Comparison of ENCODE assay signal across 8 mouse cellular contexts in the genomic region with DNA sequence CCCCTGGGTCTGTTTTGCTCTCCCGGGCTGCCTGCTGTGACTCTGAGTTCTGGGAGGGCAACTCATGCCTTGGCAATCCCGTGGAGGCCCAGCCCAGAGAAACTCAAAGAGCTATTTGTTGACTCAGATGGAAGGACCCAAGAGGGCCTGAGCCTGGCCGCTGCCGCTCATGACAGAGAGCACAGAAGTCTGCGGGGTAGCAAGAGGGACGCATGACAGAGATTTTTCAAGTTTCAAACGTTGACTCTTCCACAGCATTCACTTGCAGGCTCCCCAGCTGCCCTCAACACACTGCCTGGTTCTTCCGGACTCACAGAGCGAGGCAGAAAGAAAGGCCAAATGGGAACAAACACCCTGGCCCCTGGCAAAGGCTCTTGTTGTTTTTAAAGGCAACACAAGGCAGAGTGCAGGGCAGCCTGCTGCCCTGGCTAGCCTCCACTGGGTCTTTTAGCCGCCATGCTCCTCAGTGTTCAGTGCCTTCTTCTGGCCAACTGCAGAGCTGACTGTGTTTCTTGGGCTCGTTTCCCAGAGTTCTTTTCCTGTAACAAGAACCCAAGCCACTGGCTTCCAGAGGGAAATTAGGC.
DNase-seq lines count a peak whose midpoint lies in the region; ATAC-seq and TF ChIP-seq lines count a peak whose summit lies in the region.

No protein-coding gene starts in this region.

- no peaks in the 10 kb centered on the region for H3K27me3 ChIP-seq in midbrain, postnatal 0 days (ENCODE audit: insufficient read depth, low read length)
- H3K27me3 ChIP-seq in midbrain, embryonic 11.5 days (ENCODE audit: control insufficient read depth, insufficient read depth, low read length), result no peaks in the 10 kb centered on the region
- H3K27me3 ChIP-seq in embryonic facial prominence, embryonic 10.5 days (replicated peaks; ENCODE audit: low read depth, poor library complexity, severe bottlenecking), result peaks cover 7% of the 10 kb centered on the region; the same call in 1 of the 2 replicates
- H3K27me3 ChIP-seq in liver, embryonic 12.5 days (replicated peaks), result 0 out of 2 replicates have a peak, but pooled peaks cover 14% of the 10 kb centered on the region
- H3K27me3 ChIP-seq in thymus, adult 2 months (ENCODE audit: control insufficient read depth, insufficient read depth, low read length), result no peaks in the 10 kb centered on the region

- peak; percentile 10; the same call in 1 of the 2 replicates for TF ChIP-seq CTCF in midbrain, postnatal 0 days (IDR thresholded peaks at IDR 0.05)
- TF ChIP-seq CTCF in thymus, adult 2 months (IDR thresholded peaks at IDR 0.05; ENCODE audit: borderline replicate concordance, control insufficient read depth, extremely low read depth, insufficient read depth, low read length, poor library complexity), result no peak

- no peaks in the 10 kb centered on the region for H3K9me3 ChIP-seq in midbrain, postnatal 0 days (ENCODE audit: low read length)
- H3K9me3 ChIP-seq in midbrain, embryonic 11.5 days (ENCODE audit: control insufficient read depth, low read length), result no peaks in the 10 kb centered on the region
- H3K9me3 ChIP-seq in embryonic facial prominence, embryonic 10.5 days, result no peaks in the 10 kb centered on the region
- H3K9me3 ChIP-seq in liver, embryonic 12.5 days (replicated peaks), result no peaks in the 10 kb centered on the region

- H3K4me1 ChIP-seq in midbrain, postnatal 0 days (ENCODE audit: insufficient read depth, low read length), result peaks cover 5% of the 10 kb centered on the region; the same call in 1 of the 2 replicates
- peaks cover 8% of the 10 kb centered on the region for H3K4me1 ChIP-seq in midbrain, embryonic 11.5 days (ENCODE audit: control insufficient read depth, insufficient read depth, low read length)
- peaks cover 63% of the 10 kb centered on the region for H3K4me1 ChIP-seq in embryonic facial prominence, embryonic 10.5 days
- no peaks in the 10 kb centered on the region for H3K4me1 ChIP-seq in liver, embryonic 12.5 days
- no peaks in the 10 kb centered on the region for H3K4me1 ChIP-seq in thymus, adult 2 months (replicated peaks; ENCODE audit: control insufficient read depth, insufficient read depth, low read length)

- H3K9ac ChIP-seq in midbrain, postnatal 0 days (replicated peaks; ENCODE audit: low read length, poor library complexity, severe bottlenecking), result no peak overlapping the region
- H3K9ac ChIP-seq in midbrain, embryonic 11.5 days (ENCODE audit: low read length), result no peak overlapping the region
- H3K9ac ChIP-seq in liver, embryonic 12.5 days, result no peak overlapping the region

- no peak overlapping the region for H3K4me2 ChIP-seq in midbrain, postnatal 0 days (ENCODE audit: low read depth, low read length, poor library complexity, severe bottlenecking)
- no peak overlapping the region for H3K4me2 ChIP-seq in midbrain, embryonic 11.5 days
- H3K4me2 ChIP-seq in liver, embryonic 12.5 days, result no peak overlapping the region

- no peak overlapping the region for H3K27ac ChIP-seq in midbrain, postnatal 0 days (ENCODE audit: low read depth, low read length)
- no peak overlapping the region for H3K27ac ChIP-seq in midbrain, embryonic 11.5 days (ENCODE audit: low read depth, low read length)
- peak overlapping the region; percentile 84 for H3K27ac ChIP-seq in embryonic facial prominence, embryonic 10.5 days (replicated peaks)
- no peak overlapping the region for H3K27ac ChIP-seq in liver, embryonic 12.5 days
- H3K27ac ChIP-seq in thymus, adult 2 months (ENCODE audit: control insufficient read depth, insufficient read depth, low read length), result no peak overlapping the region

- TF ChIP-seq POLR2A in thymus, adult 2 months (IDR thresholded peaks at IDR 0.05; ENCODE audit: control insufficient read depth, extremely low read depth, insufficient read depth, low read length, poor library complexity), result no peak

- 41% methylated on average over 11 of the region's 11 CpGs for WGBS in midbrain, postnatal 0 days
- 36% methylated on average over 11 of the region's 11 CpGs for WGBS in midbrain, embryonic 11.5 days
- WGBS in embryonic facial prominence, embryonic 10.5 days, result 17% methylated on average over 11 of the region's 11 CpGs
- WGBS in liver, embryonic 12.5 days (ENCODE audit: insufficient replicate concordance), result 45% methylated on average over 11 of the region's 11 CpGs
- 89% methylated on average over 11 of the region's 11 CpGs for whole genome bisulfite sequencing in thymus, adult 2 months

- no peaks in the 10 kb centered on the region for H3K36me3 ChIP-seq in midbrain, postnatal 0 days (ENCODE audit: insufficient read depth, low read length)
- H3K36me3 ChIP-seq in midbrain, embryonic 11.5 days (ENCODE audit: control insufficient read depth, insufficient read depth, low read length), result no peaks in the 10 kb centered on the region
- no peaks in the 10 kb centered on the region for H3K36me3 ChIP-seq in embryonic facial prominence, embryonic 10.5 days (replicated peaks)
- H3K36me3 ChIP-seq in liver, embryonic 12.5 days, result no peaks in the 10 kb centered on the region
- no peaks in the 10 kb centered on the region for H3K36me3 ChIP-seq in thymus, adult 2 months (ENCODE audit: control insufficient read depth, insufficient read depth, low read length)

- no peak overlapping the region for H3K4me3 ChIP-seq in midbrain, postnatal 0 days (ENCODE audit: low read depth, low read length)
- no peak overlapping the region for H3K4me3 ChIP-seq in midbrain, embryonic 11.5 days (ENCODE audit: low read depth, low read length)
- no peak overlapping the region for H3K4me3 ChIP-seq in embryonic facial prominence, embryonic 10.5 days
- no peak overlapping the region for H3K4me3 ChIP-seq in liver, embryonic 12.5 days
- no peak overlapping the region for H3K4me3 ChIP-seq in thymus, adult 2 months (ENCODE audit: control insufficient read depth, insufficient read depth, low read length)

- peak; percentile 76 for DNase-seq in midbrain, postnatal 0 days (ENCODE audit: low spot score)
- DNase-seq in midbrain, embryonic 11.5 days (ENCODE audit: low spot score, missing footprints), result no peak
- DNase-seq in embryonic facial prominence, embryonic 10.5 days (ENCODE audit: low spot score), result peak; percentile 64
- peak; percentile 39 for DNase-seq in heart, postnatal 4 days
- peak; percentile 31 to 49 for DNase-seq in layer of hippocampus, postnatal 10 days (ENCODE audit: low spot score in 2 of 2)
- DNase-seq in retina, embryonic 14.5 days (ENCODE audit: low spot score), result peak; percentile 47
- no peak for DNase-seq in thymus, adult 2 months

- peak; percentile 52 for ATAC-seq in midbrain, postnatal 0 days (ENCODE audit: low FRiP score)
- ATAC-seq in midbrain, embryonic 11.5 days (ENCODE audit: low FRiP score), result no peak
- ATAC-seq in liver, embryonic 12.5 days, result no peak

Comparison
In these comparisons a context has a peak if more than half of its experiments do, and no peak if none do; other contexts are left out.
1. DNase-seq: peak in midbrain, postnatal 0 days (single experiment), embryonic facial prominence, embryonic 10.5 days (single experiment), heart, postnatal 4 days (single experiment), layer of hippocampus, postnatal 10 days (2 of 2) and retina, embryonic 14.5 days (single experiment); none in midbrain, embryonic 11.5 days (single experiment) and thymus, adult 2 months (single experiment).